Mouse (Mus musculus) ES-Bruce4 (cell line): Measurements from ENCODE around the gene Aph1c.

Source experiments
- CTCF ChIP-seq: IDR thresholded peaks from one replicate; pipeline ENCODE4 v1.8.1; 2011; ENCODE audit warnings: low read depth, low read length
- EP300 ChIP-seq: IDR thresholded peaks from 2 replicates; pipeline ENCODE4 v1.6.1; 2011; ENCODE audit warnings: low read depth, low read length; ENCODE audit not compliant: insufficient read depth
- POLR2A ChIP-seq: IDR thresholded peaks from one replicate; pipeline ENCODE4 v1.8.1; 2011; ENCODE audit warnings: low read length; ENCODE audit not compliant: insufficient read depth

- TF ChIP-seq CTCF (no peak), EP300 (no peak), POLR2A (no peak)
Measured at GRCm38 (mm10) chr9:66864708-66865107, 30.2 kb upstream of the Aph1c start.
